Mouse (Mus musculus) intestine, embryonic 15.5 days (tissue): ENCODE data around the gene Fate1. TPM values are rescaled to one million over a fixed set of nuclear protein-coding genes. Genes with fewer than 3 reads are reported as not detected.
"Not testable (repeated sequence)": the region's sequence is repeated elsewhere in the genome, so short reads cannot be mapped to it uniquely, and the experiment has no call there.

ENCODE experiments used
- ATAC-seq: fragments of 200-750 bp; cut with Nextera tagmentation; 2 replicates; pipeline ENCODE4 v1.8.0; 2017; ENCODE audit warnings: moderate TSS enrichment, moderate library complexity
- H3K27ac ChIP-seq: fragments of 300-500 bp; sonication (generic); 2 replicates; pipeline ENCODE4 v1.5.1; 2015; ENCODE audit warnings: mild to moderate bottlenecking, inconsistent platforms
- H3K27me3 ChIP-seq: fragments of 300-500 bp; sonication (generic); replicated peaks from 2 replicates; pipeline ENCODE4 v1.6.1; 2015; ENCODE audit warnings: inconsistent platforms
- H3K36me3 ChIP-seq: fragments of 300-500 bp; sonication (generic); 2 replicates; pipeline ENCODE4 v1.6.1; 2015; ENCODE audit warnings: inconsistent platforms
- H3K4me1 ChIP-seq: fragments of 300-500 bp; sonication (generic); replicated peaks from 2 replicates; pipeline ENCODE4 v1.6.1; 2015; ENCODE audit warnings: inconsistent platforms
- H3K4me2 ChIP-seq: fragments of 300-500 bp; sonication (generic); replicated peaks from 2 replicates; pipeline ENCODE4 v1.6.1; 2015; ENCODE audit warnings: mild to moderate bottlenecking, inconsistent platforms
- H3K4me3 ChIP-seq: fragments of 300-500 bp; sonication (generic); replicated peaks from 2 replicates; pipeline ENCODE4 v1.5.1; 2015; ENCODE audit warnings: inconsistent platforms
- H3K9ac ChIP-seq: fragments of 300-500 bp; sonication (generic); 2 replicates; pipeline ENCODE4 v1.6.1; 2015; ENCODE audit warnings: inconsistent platforms
- H3K9me3 ChIP-seq: fragments of 300-500 bp; sonication (generic); 2 replicates; pipeline ENCODE4 v1.6.1; 2016; ENCODE audit warnings: inconsistent platforms
- WGBS: fragments of 180-500 bp; shearing (Covaris S2); methylation state at CpG from one replicate; pipeline ENCODE4 v1.1.7; 2015; 5-methylcytosine and 5-hydroxymethylcytosine counted together
- polyA plus RNA-seq: library from polyadenylated mRNA; unstranded; fragments of >200 nt; fragmentation: Nextera tagmentation; extraction: Ambion mirVana; gene quantifications from 2 replicates; pipeline ENCODE4 v1.2.1, GENCODE M21; 2015

Fate1 gene
- not detected in 2 replicates for polyA plus RNA-seq

- H3K27me3 ChIP-seq: no peaks in the 10 kb centered on the region
- H3K4me1 ChIP-seq: no peaks in the 10 kb centered on the region
- H3K27ac ChIP-seq: no peak within 1 kb of the TSS
- no peak within 1 kb of the TSS for H3K9ac ChIP-seq
- no peak within 1 kb of the TSS for H3K4me2 ChIP-seq
- no peaks in the 10 kb centered on the region for H3K36me3 ChIP-seq
- no peak for ATAC-seq
- 64% methylated on average over 2 of the region's 2 CpGs for WGBS
- no peak within 1 kb of the TSS for H3K4me3 ChIP-seq
- H3K9me3 ChIP-seq: no peaks in the 10 kb centered on the region
These were observed at the start of gene Fate1 for GRCm38 (mm10) chrX:71972686-71973085. Gene Fate1 (plus strand): TSS chrX:71972986.

- H3K4me2 ChIP-seq: no peak overlapping the region
- no peaks in the 10 kb centered on the region for H3K4me1 ChIP-seq
- H3K4me3 ChIP-seq: no peak overlapping the region
- no peaks in the 10 kb centered on the region for H3K9me3 ChIP-seq
- no peak for ATAC-seq
- 25% methylated on average over 3 of the region's 3 CpGs for WGBS
- H3K27ac ChIP-seq: no peak overlapping the region
- no peaks in the 10 kb centered on the region for H3K27me3 ChIP-seq
- no peaks in the 10 kb centered on the region for H3K36me3 ChIP-seq
- H3K9ac ChIP-seq: no peak overlapping the region
These were observed 26.2 kb upstream of the Fate1 start for GRCm38 (mm10) chrX:71946631-71947030.

GRCm38 (mm10) chrX:71958366-71958765 lies 14.4 kb upstream of the Fate1 start:
- H3K4me3 ChIP-seq: no peak overlapping the region
- no peaks in the 10 kb centered on the region for H3K9me3 ChIP-seq
- H3K27me3 ChIP-seq: no peaks in the 10 kb centered on the region
- no peak overlapping the region for H3K4me2 ChIP-seq
- H3K27ac ChIP-seq: no peak overlapping the region
- no peaks in the 10 kb centered on the region for H3K4me1 ChIP-seq
- no peak overlapping the region for H3K9ac ChIP-seq
- no peak for ATAC-seq
- no peaks in the 10 kb centered on the region for H3K36me3 ChIP-seq

- H3K27ac ChIP-seq: no peak within 1 kb of the TSS
- H3K4me1 ChIP-seq: no peaks in the 10 kb centered on the region
- ATAC-seq: peak; percentile 94
- H3K4me2 ChIP-seq: peak within 1 kb of the TSS; percentile 84
- WGBS: 20% methylated on average over 70 of the region's 72 CpGs
- H3K4me3 ChIP-seq: peak within 1 kb of the TSS; percentile 49
- no peaks in the 10 kb centered on the region for H3K9me3 ChIP-seq
- no peaks in the 10 kb centered on the region for H3K36me3 ChIP-seq
- no peaks in the 10 kb centered on the region for H3K27me3 ChIP-seq
- peak within 1 kb of the TSS; percentile 54 for H3K9ac ChIP-seq
These were observed 10.4 kb upstream of the Fate1 start, which contains the start of gene Prrg3 for GRCm38 (mm10) chrX:71962073-71963051. Gene Prrg3 (plus strand): TSS chrX:71962624.

GRCm38 (mm10) chrX:71963275-71963912 lies 9.4 kb upstream of the Fate1 start:
- peak overlapping the region; percentile 54 for H3K9ac ChIP-seq
- no peaks in the 10 kb centered on the region for H3K36me3 ChIP-seq
- H3K4me3 ChIP-seq: peak overlapping the region; percentile 49
- no peaks in the 10 kb centered on the region for H3K9me3 ChIP-seq
- H3K4me2 ChIP-seq: peak overlapping the region; percentile 84
- H3K27me3 ChIP-seq: no peaks in the 10 kb centered on the region
- ATAC-seq: no peak
- 39% methylated on average over 9 of the region's 9 CpGs for WGBS
- no peaks in the 10 kb centered on the region for H3K4me1 ChIP-seq
- H3K27ac ChIP-seq: no peak overlapping the region

GRCm38 (mm10) chrX:71968216-71968615 lies 4.6 kb upstream of the Fate1 start:
- no peaks in the 10 kb centered on the region for H3K4me1 ChIP-seq
- ATAC-seq: no peak
- no peak overlapping the region for H3K9ac ChIP-seq
- no peaks in the 10 kb centered on the region for H3K36me3 ChIP-seq
- H3K9me3 ChIP-seq: no peaks in the 10 kb centered on the region
- H3K27ac ChIP-seq: no peak overlapping the region
- WGBS: 75% methylated on average over 1 of the region's 1 CpGs
- H3K4me2 ChIP-seq: no peak overlapping the region
- H3K4me3 ChIP-seq: no peak overlapping the region
- H3K27me3 ChIP-seq: no peaks in the 10 kb centered on the region

GRCm38 (mm10) chrX:71968816-71969215 lies 4.0 kb upstream of the Fate1 start:
- Histone ChIP-seq H3K4me1 (no peaks in the 10 kb centered on the region), H3K27me3 (no peaks in the 10 kb centered on the region), H3K4me2 (no peak overlapping the region), H3K27ac (no peak overlapping the region), H3K36me3 (no peaks in the 10 kb centered on the region), H3K9me3 (no peaks in the 10 kb centered on the region), H3K4me3 (no peak overlapping the region), H3K9ac (no peak overlapping the region)
- WGBS: 79% methylated on average over 6 of the region's 6 CpGs
- no peak for ATAC-seq

GRCm38 (mm10) chrX:71971325-71971724 lies 1.5 kb upstream of the Fate1 start:
- H3K4me1 ChIP-seq: no peaks in the 10 kb centered on the region
- no peak overlapping the region for H3K27ac ChIP-seq
- H3K9ac ChIP-seq: no peak overlapping the region
- ATAC-seq: no peak
- H3K9me3 ChIP-seq: no peaks in the 10 kb centered on the region
- 69% methylated on average over 5 of the region's 5 CpGs for WGBS
- no peaks in the 10 kb centered on the region for H3K27me3 ChIP-seq
- no peak overlapping the region for H3K4me3 ChIP-seq
- H3K4me2 ChIP-seq: no peak overlapping the region
- no peaks in the 10 kb centered on the region for H3K36me3 ChIP-seq

- not testable (repeated sequence) for ATAC-seq, H3K27ac ChIP-seq, H3K4me3 ChIP-seq, H3K4me2 ChIP-seq, H3K9ac ChIP-seq, H3K9me3 ChIP-seq, H3K36me3 ChIP-seq, H3K4me1 ChIP-seq, H3K27me3 ChIP-seq
These were observed 4.9 kb downstream of the Fate1 start for GRCm38 (mm10) chrX:71977681-71978080.

GRCm38 (mm10) chrX:71980443-71980842 lies 7.7 kb downstream of the Fate1 start:
- WGBS: 69% methylated on average over 3 of the region's 3 CpGs
- no peak overlapping the region for H3K9ac ChIP-seq
- no peak overlapping the region for H3K27ac ChIP-seq
- no peak overlapping the region for H3K4me3 ChIP-seq
- no peak overlapping the region for H3K4me2 ChIP-seq
- no peaks in the 10 kb centered on the region for H3K36me3 ChIP-seq
- ATAC-seq: no peak
- no peaks in the 10 kb centered on the region for H3K4me1 ChIP-seq
- no peaks in the 10 kb centered on the region for H3K9me3 ChIP-seq
- H3K27me3 ChIP-seq: no peaks in the 10 kb centered on the region

GRCm38 (mm10) chrX:71981322-71981721 lies 8.5 kb downstream of the Fate1 start:
- H3K4me3 ChIP-seq: no peak overlapping the region
- H3K36me3 ChIP-seq: no peaks in the 10 kb centered on the region
- H3K4me2 ChIP-seq: no peak overlapping the region
- H3K9ac ChIP-seq: no peak overlapping the region
- H3K4me1 ChIP-seq: no peaks in the 10 kb centered on the region
- no peaks in the 10 kb centered on the region for H3K27me3 ChIP-seq
- WGBS: 72% methylated on average over 2 of the region's 2 CpGs
- H3K9me3 ChIP-seq: no peaks in the 10 kb centered on the region
- H3K27ac ChIP-seq: no peak overlapping the region
- no peak for ATAC-seq

- Histone ChIP-seq H3K4me1 (no peaks in the 10 kb centered on the region), H3K36me3 (no peaks in the 10 kb centered on the region), H3K27ac (no peak overlapping the region), H3K27me3 (no peaks in the 10 kb centered on the region), H3K9me3 (no peaks in the 10 kb centered on the region), H3K4me2 (no peak overlapping the region), H3K9ac (no peak overlapping the region), H3K4me3 (no peak overlapping the region)
- 76% methylated on average over 2 of the region's 2 CpGs for WGBS
- ATAC-seq: no peak
These were observed 10.4 kb downstream of the Fate1 start for GRCm38 (mm10) chrX:71983205-71983604.
